Mouse (Mus musculus) naive thymus-derived CD4-positive, alpha-beta T cell, adult 2 months (primary cell): ENCODE measurements around the gene Zfp184.
A peak's percentile ranks its signal among the peaks of the same experiment; 100 is the strongest.

Source experiments
- DNase-seq: peaks from one replicate; pipeline ENCODE4 v3.0.0-alpha.2; 2011; ENCODE audit warnings: low read depth

Gene Zfp184

GRCm38 (mm10) chr13:21920681-21921233 is 24.1 kb upstream of the Zfp184 start:
- no peak for DNase-seq

GRCm38 (mm10) chr13:21923417-21923816 is 21.5 kb upstream of the Zfp184 start:
- DNase-seq, result no peak

GRCm38 (mm10) chr13:21924734-21925335 is 20.1 kb upstream of the Zfp184 start:
- DNase-seq, result no peak

- DNase-seq, result no peak
These were observed 13.9 kb upstream of the Zfp184 start for GRCm38 (mm10) chr13:21930981-21931380.

- DNase-seq, result no peak
These were observed 13.2 kb upstream of the Zfp184 start for GRCm38 (mm10) chr13:21931740-21932139.

- DNase-seq, result no peak
These were observed 11.0 kb upstream of the Zfp184 start for GRCm38 (mm10) chr13:21933626-21934548.

GRCm38 (mm10) chr13:21934982-21935791 is 9.7 kb upstream of the Zfp184 start:
- DNase-seq, result peak; percentile 71

GRCm38 (mm10) chr13:21935833-21936232 is 9.1 kb upstream of the Zfp184 start:
- DNase-seq, result no peak

- peak; percentile 80 for DNase-seq
These were observed 7.9 kb upstream of the Zfp184 start for GRCm38 (mm10) chr13:21936968-21937367.

- peak; percentile 95 for DNase-seq
These were observed 4.7 kb upstream of the Zfp184 start for GRCm38 (mm10) chr13:21940213-21940612.

- DNase-seq, result peak; percentile 85
These were observed 4.0 kb upstream of the Zfp184 start for GRCm38 (mm10) chr13:21940811-21941321.

GRCm38 (mm10) chr13:21943644-21944043 is 1.2 kb upstream of the Zfp184 start:
- no peak for DNase-seq

GRCm38 (mm10) chr13:21944592-21944925 is 335 bp upstream of the Zfp184 start:
- no peak for DNase-seq

GRCm38 (mm10) chr13:21969269-21969668 is 24.4 kb downstream of the Zfp184 start:
- DNase-seq, result no peak

- DNase-seq, result no peak
These were observed 24.9 kb downstream of the Zfp184 start for GRCm38 (mm10) chr13:21969816-21970215.

GRCm38 (mm10) chr13:21971641-21972040 is 26.7 kb downstream of the Zfp184 start:
- no peak for DNase-seq

GRCm38 (mm10) chr13:21974221-21974725 is 29.4 kb downstream of the Zfp184 start:
- peak; percentile 96 for DNase-seq

GRCm38 (mm10) chr13:21974726-21975473 is 30.0 kb downstream of the Zfp184 start:
- peak; percentile 96 for DNase-seq

- peak; percentile 40 for DNase-seq
These were observed 36.3 kb downstream of the Zfp184 start, which contains the start of gene Pom121l2 for GRCm38 (mm10) chr13:21980981-21981802. Gene Pom121l2 (plus strand): TSS chr13:21981194.

- DNase-seq, result no peak
These were observed 36.9 kb downstream of the Zfp184 start for GRCm38 (mm10) chr13:21981803-21982193.
